30 mouse cellular contexts compared by ENCODE assay signal in genomic region chr4:91503273-91503672, GRCm38 (mm10).
"Had no signal": no experiment of that assay in that cellular context is flagged by ENCODE, and none has a peak within 500 bp of the region (broad histone marks: within the 10 kb centered on the region; RNA-seq: fewer than 3 reads in every experiment).

No protein-coding gene starts in this region.

- DNase-seq: heart, postnatal 10 days; heart, postnatal 14 days; heart, postnatal 36 days; heart, postnatal 4 days; kidney, adult 11 months; kidney, adult 18-20 months; kidney, adult 2 months; kidney, adult 8-10 months; kidney, adult 9 months; kidney, postnatal 10 days; kidney, postnatal 14 days; kidney, postnatal 25 days; kidney, postnatal 36 days; kidney, postnatal 4 days; layer of hippocampus, adult 9-11 months; layer of hippocampus, postnatal 36 days had no signal

- H3K27ac ChIP-seq: heart, embryonic 13.5 days; heart, embryonic 15.5 days; hindbrain, embryonic 10.5 days; hindbrain, embryonic 12.5 days; hindbrain, embryonic 13.5 days; hindbrain, embryonic 14.5 days; hindbrain, embryonic 15.5 days; hindbrain, postnatal 0 days; intestine, embryonic 15.5 days; kidney, embryonic 15.5 days; kidney, postnatal 0 days; layer of hippocampus, adult 2 months; left cerebral cortex, adult 2 months had no signal

- H3K27me3 ChIP-seq: heart, embryonic 12.5 days; heart, embryonic 13.5 days; heart, embryonic 15.5 days; hindbrain, embryonic 12.5 days; hindbrain, embryonic 13.5 days; hindbrain, embryonic 15.5 days; intestine, embryonic 15.5 days; kidney, embryonic 15.5 days had no signal

- H3K4me3 ChIP-seq: heart, embryonic 12.5 days; heart, embryonic 13.5 days; heart, embryonic 15.5 days; hindbrain, embryonic 10.5 days; hindbrain, embryonic 12.5 days; hindbrain, embryonic 13.5 days; hindbrain, embryonic 15.5 days; intestine, embryonic 15.5 days; kidney, embryonic 15.5 days; layer of hippocampus, adult 2 months; left cerebral cortex, adult 2 months had no signal

- H3K36me3 ChIP-seq: heart, embryonic 12.5 days; heart, embryonic 13.5 days; heart, embryonic 15.5 days; hindbrain, embryonic 10.5 days; hindbrain, embryonic 12.5 days; hindbrain, embryonic 13.5 days; hindbrain, embryonic 15.5 days; intestine, embryonic 15.5 days; kidney, embryonic 15.5 days had no signal

- H3K9me3 ChIP-seq: heart, embryonic 12.5 days; heart, embryonic 13.5 days; heart, embryonic 15.5 days; hindbrain, embryonic 10.5 days; hindbrain, embryonic 12.5 days; hindbrain, embryonic 13.5 days; hindbrain, embryonic 15.5 days; intestine, embryonic 15.5 days; kidney, embryonic 15.5 days had no signal

- H3K9ac ChIP-seq: heart, embryonic 12.5 days; heart, embryonic 13.5 days; heart, embryonic 15.5 days; hindbrain, embryonic 12.5 days; hindbrain, embryonic 13.5 days; hindbrain, embryonic 14.5 days; hindbrain, embryonic 15.5 days; intestine, embryonic 15.5 days; kidney, embryonic 15.5 days had no signal

- H3K4me1 ChIP-seq: heart, embryonic 12.5 days; heart, embryonic 13.5 days; heart, embryonic 15.5 days; hindbrain, embryonic 10.5 days; hindbrain, embryonic 12.5 days; hindbrain, embryonic 13.5 days; hindbrain, embryonic 15.5 days; intestine, embryonic 15.5 days; kidney, embryonic 15.5 days had no signal
